Mouse (Mus musculus): ENCODE measurements around the gene Rcn3.

DNA sequence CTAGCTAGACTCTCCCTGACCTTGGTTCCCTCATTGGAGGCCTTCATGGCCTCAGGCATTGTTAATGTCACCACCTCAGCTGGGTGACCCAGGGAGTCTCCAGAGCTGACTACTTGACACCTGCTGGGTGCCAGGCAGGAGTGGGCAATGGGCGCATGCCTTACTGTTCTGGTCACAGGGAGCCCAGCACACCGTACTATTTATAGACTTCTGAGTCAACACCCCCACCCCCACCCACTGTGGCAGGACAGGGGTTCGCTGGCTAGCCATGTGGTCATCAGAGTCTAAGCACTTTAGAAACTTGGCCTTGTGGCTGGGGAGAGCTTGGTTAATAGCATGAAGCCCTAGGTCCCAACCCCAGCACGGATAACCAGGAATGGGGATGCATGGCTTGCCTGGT is 16.6 kb downstream of the Rcn3 start:
- no peak for TF ChIP-seq CTCF (IDR thresholded peaks at IDR 0.05; ENCODE audit: borderline replicate concordance, insufficient read depth, low read length)
- no peak for TF ChIP-seq POLR2A (IDR thresholded peaks at IDR 0.05; ENCODE audit: low read depth, low read length)

Data from embryonic fibroblast, embryonic 13.5 days (primary cell).